Mouse (Mus musculus) limb, embryonic 11.5 days (tissue): ENCODE results near the gene Oaz3. TPM values are rescaled to one million over a fixed set of nuclear protein-coding genes. Genes with fewer than 3 reads are reported as not detected.

Source experiments
- ATAC-seq: fragments of 200-750 bp; cut with Nextera tagmentation; 2 replicates; pipeline ENCODE4 v1.8.0; 2017; ENCODE audit warnings: low read depth; ENCODE audit not compliant: insufficient number of reproducible peaks, low FRiP score, low TSS enrichment
- DNase-seq: peaks from one replicate; pipeline ENCODE4 v3.0.0-alpha.2; 2015; ENCODE audit warnings: low spot score
- H3K27ac ChIP-seq: fragments of 300-500 bp; sonication (generic); replicated peaks from 2 replicates; pipeline ENCODE4 v1.5.1; 2014; ENCODE audit warnings: low read depth, mild to moderate bottlenecking, low read length
- H3K27me3 ChIP-seq: fragments of 300-500 bp; sonication (generic); 2 replicates; pipeline ENCODE4 v1.6.1; 2014; ENCODE audit warnings: mild to moderate bottlenecking, low read length, mixed read lengths; ENCODE audit not compliant: control insufficient read depth, insufficient read depth
- H3K36me3 ChIP-seq: fragments of 300-500 bp; sonication (generic); 2 replicates; pipeline ENCODE4 v1.6.1; 2014; ENCODE audit warnings: mild to moderate bottlenecking, low read length, moderate library complexity, mixed read lengths; ENCODE audit not compliant: control insufficient read depth, insufficient read depth
- H3K4me1 ChIP-seq: fragments of 300-500 bp; sonication (generic); 2 replicates; pipeline ENCODE4 v1.6.1; 2014; ENCODE audit warnings: low read length, mixed read lengths; ENCODE audit not compliant: control insufficient read depth, insufficient read depth
- H3K4me2 ChIP-seq: fragments of 300-500 bp; sonication (generic); 2 replicates; pipeline ENCODE4 v1.6.1; 2014; ENCODE audit warnings: low read depth, mild to moderate bottlenecking, moderate library complexity; ENCODE audit not compliant: severe bottlenecking
- H3K4me3 ChIP-seq: fragments of 300-500 bp; sonication (generic); 2 replicates; pipeline ENCODE4 v1.5.1; 2014; ENCODE audit warnings: low read depth, low read length
- H3K9ac ChIP-seq: fragments of 300-500 bp; sonication (generic); 2 replicates; pipeline ENCODE4 v1.6.1; 2014; ENCODE audit warnings: mild to moderate bottlenecking, low read length
- H3K9me3 ChIP-seq: fragments of 300-500 bp; sonication (generic); 2 replicates; pipeline ENCODE4 v1.6.1; 2016; ENCODE audit warnings: low read length; ENCODE audit not compliant: control insufficient read depth
- WGBS: fragments of 180-500 bp; shearing (Covaris S2); extraction: QIAGEN DNeasy Blood & Tissue Kit; methylation state at CpG from one replicate; pipeline ENCODE4 v1.1.7; 2014; 5-methylcytosine and 5-hydroxymethylcytosine counted together
- polyA plus RNA-seq: library from polyadenylated mRNA; unstranded; fragments of >200 nt; fragmentation: Nextera tagmentation; extraction: Ambion mirVana; gene quantifications from 2 replicates; pipeline ENCODE4 v1.2.1, GENCODE M21; 2014

Gene Oaz3
- polyA plus RNA-seq, 1 experiment from 2014 or later = 0.36 TPM

DNA sequence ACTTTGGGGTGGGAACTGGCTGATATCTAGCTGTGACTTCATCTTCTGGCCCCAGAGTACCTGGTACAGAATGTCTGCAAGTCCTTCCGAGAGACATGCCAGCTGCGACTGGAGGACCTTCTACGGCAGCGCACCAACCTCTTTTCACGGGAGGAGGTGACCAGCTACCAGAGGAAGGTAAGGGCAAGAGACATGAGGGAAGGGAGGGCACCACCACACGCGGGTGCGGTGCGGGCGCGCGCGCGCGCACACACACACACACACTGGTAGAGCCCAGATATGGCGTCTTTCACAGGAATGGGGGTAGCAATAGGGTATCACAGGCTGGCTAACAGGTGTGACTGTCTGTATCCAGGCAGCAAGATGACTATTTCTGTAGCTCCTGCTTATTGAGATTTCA is 54.3 kb downstream of the Oaz3 start:
- Histone ChIP-seq H3K4me1 (no peaks in the 10 kb centered on the region), H3K9ac (no peak overlapping the region), H3K9me3 (no peaks in the 10 kb centered on the region), H3K4me3 (no peak overlapping the region), H3K4me2 (no peak overlapping the region), H3K27ac (no peak overlapping the region), H3K36me3 (no peaks in the 10 kb centered on the region), H3K27me3 (no peaks in the 10 kb centered on the region)
- DNase-seq = no peak
- ATAC-seq = no peak
- WGBS = 95% methylated on average over 16 of the region's 16 CpGs

DNA sequence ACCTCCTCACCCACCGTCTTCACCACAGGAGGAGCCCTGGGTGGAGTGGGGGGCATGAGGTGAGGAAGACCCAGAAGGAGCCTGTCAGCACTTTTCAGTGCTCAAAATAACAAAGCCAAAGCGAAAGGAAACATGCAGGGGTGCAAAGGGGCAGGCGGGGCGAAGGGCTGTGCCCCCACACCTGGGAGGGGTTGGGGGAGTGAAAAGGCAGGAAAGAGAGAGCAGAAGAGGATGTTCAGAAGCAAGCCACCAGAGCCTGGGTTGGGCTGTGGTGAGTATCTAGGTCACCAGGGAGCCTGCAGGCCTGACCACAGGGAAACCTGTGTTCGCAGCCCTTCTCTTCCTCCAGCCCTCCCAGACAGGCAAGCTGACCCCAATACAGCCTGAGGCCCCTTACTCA is 55.7 kb downstream of the Oaz3 start:
- 82% methylated on average over 5 of the region's 5 CpGs for WGBS
- Histone ChIP-seq H3K36me3 (no peaks in the 10 kb centered on the region), H3K4me1 (no peaks in the 10 kb centered on the region), H3K27ac (no peak overlapping the region), H3K27me3 (no peaks in the 10 kb centered on the region), H3K4me2 (no peak overlapping the region), H3K4me3 (no peak overlapping the region), H3K9ac (no peak overlapping the region), H3K9me3 (no peaks in the 10 kb centered on the region)
- DNase-seq (no peak), ATAC-seq (no peak)

DNA sequence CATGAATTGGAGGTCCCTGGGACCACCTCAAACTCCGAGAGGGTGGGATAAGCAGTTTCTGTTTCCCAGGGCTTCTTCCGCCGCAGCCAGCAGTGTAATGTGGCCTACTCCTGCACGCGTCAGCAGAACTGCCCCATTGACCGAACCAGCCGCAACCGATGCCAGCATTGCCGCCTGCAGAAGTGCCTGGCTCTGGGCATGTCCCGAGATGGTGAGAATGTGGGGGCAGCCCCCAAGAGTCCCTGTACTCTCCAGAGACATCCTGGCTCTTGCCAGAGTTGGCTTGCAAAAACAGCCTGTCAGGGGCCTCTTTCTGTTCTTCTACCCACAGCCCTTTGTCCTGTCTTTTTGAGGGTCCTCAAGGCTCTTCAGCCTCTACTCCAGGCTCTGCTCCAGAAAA is 56.3 kb downstream of the Oaz3 start:
- H3K27me3 ChIP-seq = no peaks in the 10 kb centered on the region
- no peak overlapping the region for H3K27ac ChIP-seq
- H3K4me3 ChIP-seq = no peak overlapping the region
- DNase-seq (no peak), ATAC-seq (no peak)
- no peak overlapping the region for H3K9ac ChIP-seq
- H3K9me3 ChIP-seq = no peaks in the 10 kb centered on the region
- H3K4me2 ChIP-seq = no peak overlapping the region
- 86% methylated on average over 10 of the region's 10 CpGs for WGBS
- no peaks in the 10 kb centered on the region for H3K4me1 ChIP-seq
- H3K36me3 ChIP-seq = no peaks in the 10 kb centered on the region

DNA sequence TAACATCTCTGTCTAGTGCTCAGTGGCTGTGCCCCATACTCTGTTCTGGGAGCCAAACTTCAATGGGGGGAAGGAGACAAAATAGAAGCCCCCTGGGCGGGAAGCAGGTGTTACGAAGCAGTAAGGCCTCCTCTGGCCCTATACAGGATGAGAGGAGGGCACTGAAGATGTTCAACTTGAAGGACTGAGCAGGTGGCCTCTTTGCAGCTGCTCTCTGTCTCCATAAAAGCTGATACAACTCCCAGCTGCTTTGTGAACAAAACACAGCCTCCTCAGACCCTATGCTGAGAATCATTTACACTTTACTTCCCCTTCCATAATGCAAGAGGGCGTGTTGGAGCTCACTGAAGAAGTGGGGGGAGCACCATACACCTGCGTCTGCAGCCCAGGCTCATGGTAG is 57.0 kb downstream of the Oaz3 start:
- ATAC-seq = no peak

DNA sequence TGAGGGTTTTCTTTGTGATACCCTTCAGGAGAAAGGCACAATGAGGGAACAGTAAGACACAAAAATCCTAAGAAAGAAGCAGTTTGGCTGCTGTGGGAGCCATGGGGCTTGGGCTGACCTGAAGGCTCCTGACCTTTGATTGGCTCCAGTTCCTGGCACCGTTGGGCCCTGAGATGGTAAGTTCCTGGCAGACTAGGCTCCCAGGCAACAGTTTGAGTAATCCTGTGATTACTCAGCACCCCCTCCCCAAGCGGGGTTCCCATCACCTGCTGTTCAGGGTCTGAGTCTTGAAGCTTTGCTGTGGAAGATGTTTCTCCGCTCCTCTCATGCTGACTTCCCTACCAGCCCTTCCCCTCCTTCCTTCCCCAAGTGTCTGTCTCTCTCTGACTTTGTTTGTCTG is 60.2 kb downstream of the Oaz3 start:
- H3K4me1 ChIP-seq = no peaks in the 10 kb centered on the region
- 70% methylated on average over 3 of the region's 3 CpGs for WGBS
- ATAC-seq (no peak), DNase-seq (no peak)
- H3K27ac ChIP-seq = no peak overlapping the region
- H3K4me2 ChIP-seq = no peak overlapping the region
- no peaks in the 10 kb centered on the region for H3K36me3 ChIP-seq
- no peaks in the 10 kb centered on the region for H3K9me3 ChIP-seq
- no peaks in the 10 kb centered on the region for H3K27me3 ChIP-seq
- H3K4me3 ChIP-seq = no peak overlapping the region
- no peak overlapping the region for H3K9ac ChIP-seq

More for the DNA sequence above, 57.0 kb downstream of the Oaz3 start:
- H3K27ac ChIP-seq = no peak overlapping the region
- H3K9me3 ChIP-seq = no peaks in the 10 kb centered on the region
- H3K27me3 ChIP-seq = no peaks in the 10 kb centered on the region
- no peak overlapping the region for H3K4me3 ChIP-seq
- DNase-seq = no peak
- 65% methylated on average over 4 of the region's 4 CpGs for WGBS
- H3K36me3 ChIP-seq = no peaks in the 10 kb centered on the region
- H3K4me1 ChIP-seq = no peaks in the 10 kb centered on the region
- H3K9ac ChIP-seq = no peak overlapping the region
- no peak overlapping the region for H3K4me2 ChIP-seq

Other genes with a start within 250 kb of the Oaz3 start
- gene Gm5286, start 247.2 kb downstream of the Oaz3 start, polyA plus RNA-seq = not detected in 2 replicates
- not detected in 2 replicates for gene Gm4778, start 179.9 kb downstream of the Oaz3 start, polyA plus RNA-seq
- gene Them4, start 133.8 kb downstream of the Oaz3 start, polyA plus RNA-seq = 8.1 and 9.1 TPM in 2 replicates
- not detected in 2 replicates for gene Them5, start 101.8 kb downstream of the Oaz3 start, polyA plus RNA-seq
- 1.0 and 1.2 TPM in 2 replicates for gene C2cd4d, start 81.5 kb downstream of the Oaz3 start, polyA plus RNA-seq
- 0.44 and 0.85 TPM in 2 replicates for gene Rorc, start 71.1 kb downstream of the Oaz3 start, polyA plus RNA-seq
- gene Lingo4, start 45.4 kb downstream of the Oaz3 start, polyA plus RNA-seq = not detected in 2 replicates
- gene Tdrkh, start 30.6 kb downstream of the Oaz3 start, polyA plus RNA-seq = 8.5 and 8.7 TPM in 2 replicates
- gene Mrpl9, start 597 bp downstream of the Oaz3 start, polyA plus RNA-seq = 68.0 and 75.2 TPM in 2 replicates
- 0.68 and 0.88 TPM in 2 replicates for gene Celf3, start 34.4 kb upstream of the Oaz3 start, polyA plus RNA-seq
- 1.0 and 1.6 TPM in 2 replicates for gene Riiad1, start 36.4 kb upstream of the Oaz3 start, polyA plus RNA-seq
- 35.1 and 35.9 TPM in 2 replicates for gene Snx27, start 138.8 kb upstream of the Oaz3 start, polyA plus RNA-seq
- gene Gm10972, start 199.2 kb upstream of the Oaz3 start, polyA plus RNA-seq = not detected in 2 replicates
- 4.0 and 4.7 TPM in 2 replicates for gene Tuft1, start 215.0 kb upstream of the Oaz3 start, polyA plus RNA-seq
- gene Selenbp2, start 249.6 kb upstream of the Oaz3 start, polyA plus RNA-seq = 0.18 and 1.1 TPM in 2 replicates